Mouse (Mus musculus) urinary bladder, postnatal 4 days (tissue): Measurements from ENCODE around the gene Slc39a11.
"Not testable (repeated sequence)": the region's sequence is repeated elsewhere in the genome, so short reads cannot be mapped to it uniquely, and the experiment has no call there.

Experiments used
- DNase-seq, 2 experiments: peaks; one replicate each; pipeline ENCODE4 v3.0.0; 2021 to 2022; ENCODE audit warnings: low spot score in 2 of 2

The Slc39a11 gene

GRCm38 (mm10) chr11:113600526-113601245, 49.2 kb downstream of the Slc39a11 start:
- DNase-seq = no peak

- DNase-seq = no peak
These were observed 52.2 kb downstream of the Slc39a11 start for GRCm38 (mm10) chr11:113597632-113598031.

- DNase-seq = no peak
These were observed 54.7 kb downstream of the Slc39a11 start for GRCm38 (mm10) chr11:113595144-113595543.

- DNase-seq = no peak
These were observed 60.9 kb downstream of the Slc39a11 start for GRCm38 (mm10) chr11:113588936-113589335.

- DNase-seq = no peak
These were observed 63.5 kb downstream of the Slc39a11 start for GRCm38 (mm10) chr11:113586423-113586822.

GRCm38 (mm10) chr11:113583879-113584661, 65.8 kb downstream of the Slc39a11 start:
- no peak for DNase-seq

GRCm38 (mm10) chr11:113577221-113577620, 72.7 kb downstream of the Slc39a11 start:
- no peak for DNase-seq

- no peak for DNase-seq
These were observed 77.2 kb downstream of the Slc39a11 start for GRCm38 (mm10) chr11:113572641-113573040.

- no peak for DNase-seq
These were observed 78.3 kb downstream of the Slc39a11 start for GRCm38 (mm10) chr11:113571616-113572015.

- DNase-seq = no peak
These were observed 80.9 kb downstream of the Slc39a11 start for GRCm38 (mm10) chr11:113568999-113569398.

- not testable (repeated sequence) for DNase-seq
These were observed 82.0 kb downstream of the Slc39a11 start for GRCm38 (mm10) chr11:113567926-113568325.

GRCm38 (mm10) chr11:113565006-113565995, 84.6 kb downstream of the Slc39a11 start:
- DNase-seq = peak; percentile 67 to 81

- no peak for DNase-seq
These were observed 87.6 kb downstream of the Slc39a11 start for GRCm38 (mm10) chr11:113562326-113562725.

- DNase-seq = no peak
These were observed 89.7 kb downstream of the Slc39a11 start for GRCm38 (mm10) chr11:113560150-113560549.

GRCm38 (mm10) chr11:113558505-113558904, 91.4 kb downstream of the Slc39a11 start:
- no peak for DNase-seq

- DNase-seq = no peak
These were observed 93.7 kb downstream of the Slc39a11 start for GRCm38 (mm10) chr11:113556142-113556541.

- no peak for DNase-seq
These were observed 95.0 kb downstream of the Slc39a11 start for GRCm38 (mm10) chr11:113554701-113555360.

GRCm38 (mm10) chr11:113554194-113554593, 95.7 kb downstream of the Slc39a11 start:
- DNase-seq = no peak

- DNase-seq = no peak
These were observed 96.3 kb downstream of the Slc39a11 start for GRCm38 (mm10) chr11:113553605-113554004.

- DNase-seq = no peak
These were observed 97.3 kb downstream of the Slc39a11 start for GRCm38 (mm10) chr11:113552539-113552938.

GRCm38 (mm10) chr11:113546217-113546877, 103.5 kb downstream of the Slc39a11 start:
- DNase-seq = no peak
